Mouse (Mus musculus) megakaryocyte, embryonic 14.5 days (primary cell): ENCODE measurements around the gene Rasa3. TPM values are rescaled to one million over a fixed set of nuclear protein-coding genes. Genes with fewer than 3 reads are reported as not detected.

Experiments
- H3K27me3 ChIP-seq: replicated peaks from 2 replicates; pipeline ENCODE3; 2012; ENCODE audit warnings: inconsistent platforms
- H3K36me3 ChIP-seq: replicated peaks from 2 replicates; pipeline ENCODE3; 2012; ENCODE audit warnings: low read length, inconsistent platforms, mixed read lengths
- H3K4me1 ChIP-seq: 2 replicates; pipeline ENCODE4 v1.6.1; 2012; ENCODE audit warnings: inconsistent platforms
- H3K4me3 ChIP-seq: replicated peaks from 2 replicates; pipeline ENCODE3; 2012; ENCODE audit warnings: moderate library complexity, mild to moderate bottlenecking, inconsistent platforms
- H3K9me3 ChIP-seq: 2 replicates; pipeline ENCODE4 v1.6.1; 2012; ENCODE audit warnings: inconsistent platforms
- FLI1 ChIP-seq: IDR thresholded peaks from 2 replicates; pipeline ENCODE4 v1.6.1; 2012; ENCODE audit warnings: low read length, inconsistent platforms, mixed read lengths
- GATA1 ChIP-seq: IDR thresholded peaks from 3 replicates; pipeline ENCODE4 v1.6.1; 2012; ENCODE audit warnings: mixed read lengths, low read length, inconsistent platforms, borderline replicate concordance
- polyA plus RNA-seq: library from polyadenylated mRNA; stranded (reverse); fragments of >175 nt; gene quantifications from 2 replicates; pipeline ENCODE4 v1.2.3, GENCODE M21; 2012; ENCODE audit warnings: low replicate concordance; ENCODE audit not compliant: insufficient read depth

Rasa3 gene
- polyA plus RNA-seq, 1 experiment = 86.3 TPM

GRCm38 (mm10) chr8:13640452-13640883, 36.9 kb downstream of the Rasa3 start:
- peaks cover 87% of the 10 kb centered on the region for H3K4me1 ChIP-seq
- no peaks in the 10 kb centered on the region for H3K9me3 ChIP-seq
- peaks cover 91% of the 10 kb centered on the region for H3K36me3 ChIP-seq
- TF ChIP-seq FLI1 (no peak), GATA1 (no peak)
- no peaks in the 10 kb centered on the region for H3K27me3 ChIP-seq
- no peak overlapping the region for H3K4me3 ChIP-seq

DNA sequence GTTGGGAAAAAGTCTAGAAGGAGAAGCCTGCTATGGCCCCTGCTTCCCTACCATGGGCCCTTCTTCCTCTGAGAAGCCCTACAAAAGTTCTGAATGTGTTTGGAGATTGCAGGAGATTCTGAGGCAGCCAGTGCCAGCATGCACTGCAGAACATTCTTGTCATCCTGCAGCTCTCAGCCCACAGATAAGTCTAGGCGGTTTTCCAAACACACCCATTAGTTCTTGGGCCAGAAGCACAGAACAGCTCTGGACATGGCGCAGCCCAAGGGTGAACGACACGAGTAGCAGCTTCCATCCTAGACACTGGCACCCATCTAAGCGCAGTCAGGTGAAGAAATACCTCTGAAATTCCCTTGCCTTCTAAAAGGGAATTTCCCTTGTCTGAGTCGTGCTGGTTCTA, 44.3 kb downstream of the Rasa3 start:
- TF ChIP-seq FLI1 (no peak), GATA1 (no peak)
- Histone ChIP-seq H3K36me3 (peaks cover 92% of the 10 kb centered on the region), H3K4me1 (peaks cover 83% of the 10 kb centered on the region), H3K4me3 (no peak overlapping the region), H3K27me3 (no peaks in the 10 kb centered on the region), H3K9me3 (peaks cover 9% of the 10 kb centered on the region; the same call in 1 of the 2 replicates)

DNA sequence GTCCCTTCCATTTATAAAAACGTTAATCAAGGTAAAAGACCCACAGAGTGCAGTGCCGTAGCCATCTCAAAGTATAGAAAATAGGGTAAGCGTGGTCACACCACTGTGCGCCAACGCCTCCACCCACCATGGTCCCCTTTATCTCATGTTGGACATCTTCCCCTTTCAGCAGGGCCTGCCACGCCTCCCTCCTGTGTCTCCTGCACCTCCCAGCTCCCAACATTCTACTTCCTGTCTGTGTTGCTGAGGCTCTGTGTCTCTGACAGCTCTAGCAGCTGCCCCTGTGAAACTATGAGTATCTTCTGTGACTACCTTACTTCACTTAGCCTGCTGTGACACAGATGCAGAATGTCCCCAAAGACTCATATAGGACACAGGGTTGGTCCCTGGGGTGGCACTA, 45.1 kb downstream of the Rasa3 start:
- Histone ChIP-seq H3K27me3 (no peaks in the 10 kb centered on the region), H3K4me3 (no peak overlapping the region), H3K36me3 (peaks cover 100% of the 10 kb centered on the region), H3K4me1 (peaks cover 91% of the 10 kb centered on the region), H3K9me3 (peaks cover 13% of the 10 kb centered on the region)
- no peak for TF ChIP-seq FLI1

GRCm38 (mm10) chr8:13630754-13631153, 46.6 kb downstream of the Rasa3 start:
- Histone ChIP-seq H3K4me3 (no peak overlapping the region), H3K27me3 (no peaks in the 10 kb centered on the region), H3K4me1 (peaks cover 92% of the 10 kb centered on the region), H3K9me3 (peaks cover 18% of the 10 kb centered on the region), H3K36me3 (peaks cover 100% of the 10 kb centered on the region)
- TF ChIP-seq FLI1 = no peak
- no peak for TF ChIP-seq GATA1

- TF ChIP-seq FLI1 (no peak), GATA1 (no peak)
- H3K36me3 ChIP-seq = peaks cover 100% of the 10 kb centered on the region
Measured at GRCm38 (mm10) chr8:13630171-13630570, 47.2 kb downstream of the Rasa3 start.

DNA sequence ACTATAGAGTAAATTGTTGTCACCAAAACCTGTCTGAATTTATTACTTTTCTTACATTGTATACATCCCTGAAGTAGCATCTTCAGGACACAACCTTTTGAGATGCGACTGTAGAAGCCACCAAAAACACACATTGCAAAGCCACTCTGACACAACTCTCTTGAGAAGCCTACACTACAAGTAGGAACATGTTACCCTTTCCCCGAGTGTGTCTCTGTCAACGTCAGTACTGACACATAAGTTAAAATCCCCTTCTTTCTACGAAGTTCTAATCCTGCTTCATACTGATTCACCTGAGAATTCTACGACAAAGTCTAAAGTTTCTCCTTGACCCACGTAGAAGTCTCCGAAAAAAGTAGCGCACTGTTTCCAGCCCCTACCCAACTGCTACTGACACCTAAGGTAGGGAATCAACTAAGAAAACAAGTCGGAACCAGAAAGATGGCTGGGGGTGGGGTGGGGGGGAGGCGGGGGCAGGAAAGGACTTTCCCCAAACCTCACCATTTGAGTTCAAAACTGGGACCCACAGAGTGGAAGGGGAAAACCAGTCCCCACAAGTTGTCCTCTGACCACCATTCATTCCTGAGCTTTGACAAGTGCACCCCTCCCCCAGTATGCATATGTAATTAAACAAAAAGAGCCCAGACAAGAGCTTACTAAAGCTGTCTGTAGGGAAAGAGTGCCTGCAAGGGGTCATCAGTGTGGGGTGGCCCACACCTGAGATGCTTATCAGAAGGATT, 47.9 kb downstream of the Rasa3 start:
- TF ChIP-seq GATA1 (no peak), FLI1 (no peak)
- Histone ChIP-seq H3K27me3 (no peaks in the 10 kb centered on the region), H3K4me3 (no peak overlapping the region), H3K9me3 (peaks cover 14% of the 10 kb centered on the region), H3K36me3 (peaks cover 100% of the 10 kb centered on the region), H3K4me1 (peaks cover 94% of the 10 kb centered on the region)

More at GRCm38 (mm10) chr8:13630171-13630570, 47.2 kb downstream of the Rasa3 start:
- Histone ChIP-seq H3K4me3 (no peak overlapping the region), H3K9me3 (peaks cover 18% of the 10 kb centered on the region), H3K27me3 (no peaks in the 10 kb centered on the region), H3K4me1 (peaks cover 92% of the 10 kb centered on the region)

- Histone ChIP-seq H3K27me3 (no peaks in the 10 kb centered on the region), H3K4me3 (no peak overlapping the region), H3K36me3 (peaks cover 100% of the 10 kb centered on the region), H3K4me1 (peaks cover 97% of the 10 kb centered on the region), H3K9me3 (peaks cover 9% of the 10 kb centered on the region)
- TF ChIP-seq FLI1 (no peak), GATA1 (no peak)
Measured at GRCm38 (mm10) chr8:13628067-13628466, 49.3 kb downstream of the Rasa3 start.

GRCm38 (mm10) chr8:13627591-13627990, 49.8 kb downstream of the Rasa3 start:
- Histone ChIP-seq H3K4me1 (peaks cover 97% of the 10 kb centered on the region), H3K4me3 (peak overlapping the region; percentile 70), H3K9me3 (peaks cover 9% of the 10 kb centered on the region), H3K36me3 (peaks cover 100% of the 10 kb centered on the region), H3K27me3 (no peaks in the 10 kb centered on the region)
- TF ChIP-seq FLI1 (no peak), GATA1 (no peak)

- TF ChIP-seq FLI1 (no peak), GATA1 (no peak)
- no peaks in the 10 kb centered on the region for H3K27me3 ChIP-seq
- peaks cover 95% of the 10 kb centered on the region for H3K4me1 ChIP-seq
- no peak overlapping the region for H3K4me3 ChIP-seq
- H3K36me3 ChIP-seq = peaks cover 99% of the 10 kb centered on the region
- peaks cover 9% of the 10 kb centered on the region for H3K9me3 ChIP-seq
Measured at GRCm38 (mm10) chr8:13626114-13626513, 51.3 kb downstream of the Rasa3 start.

DNA sequence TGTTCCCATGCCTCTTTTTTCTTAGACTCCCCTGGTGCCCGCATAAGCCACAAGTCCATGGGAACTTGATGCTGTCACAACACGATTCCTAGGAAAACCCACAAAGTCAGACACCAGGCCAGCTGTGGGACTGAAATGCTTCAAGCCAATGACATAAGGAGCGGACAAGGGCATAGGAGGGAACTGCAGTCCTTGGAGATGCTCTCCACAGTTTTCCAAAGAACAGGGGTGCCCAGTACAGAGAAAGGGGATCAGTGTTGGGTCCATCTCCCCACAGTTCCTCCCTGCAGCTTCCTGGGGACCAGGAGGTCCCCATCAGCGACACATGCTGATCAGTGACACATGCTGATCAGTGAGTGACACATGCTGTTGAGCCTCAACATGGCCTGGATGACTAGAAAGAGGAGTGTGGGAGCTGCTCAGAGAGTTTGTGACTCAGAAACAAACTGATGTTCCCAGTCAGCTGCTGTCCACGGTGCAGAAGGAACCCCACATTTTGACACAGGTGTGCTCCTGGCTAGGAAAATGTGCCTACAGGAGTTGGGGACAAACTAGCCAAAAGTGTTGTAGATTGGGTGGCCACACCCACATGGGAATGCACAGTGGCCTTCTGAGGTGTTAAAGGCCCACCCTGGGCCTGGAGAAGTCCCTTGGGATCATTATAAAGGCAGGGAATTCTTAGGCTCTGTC, 52.0 kb downstream of the Rasa3 start:
- peak overlapping the region; percentile 34 for H3K4me3 ChIP-seq
- no peaks in the 10 kb centered on the region for H3K27me3 ChIP-seq

More for the DNA sequence above, 52.0 kb downstream of the Rasa3 start:
- H3K4me1 ChIP-seq = peaks cover 95% of the 10 kb centered on the region
- peaks cover 9% of the 10 kb centered on the region for H3K9me3 ChIP-seq
- peaks cover 99% of the 10 kb centered on the region for H3K36me3 ChIP-seq
- TF ChIP-seq GATA1 = no peak
- TF ChIP-seq FLI1 = no peak
